Mouse (Mus musculus) layer of hippocampus, postnatal 10 days (tissue): ENCODE results near the gene Smpd2. TPM values are rescaled to one million over a fixed set of nuclear protein-coding genes. Genes with fewer than 3 reads are reported as not detected.

ENCODE experiments used
- DNase-seq, 2 experiments: peaks; one replicate each; pipeline ENCODE4 v3.0.0; 2021; ENCODE audit warnings: low spot score in 2 of 2
- long read RNA-seq: library from polyadenylated mRNA; stranded (forward); transcript quantifications from one replicate; pipeline ENCODE4 v2.0.0, GENCODE M21; 2023
- total RNA-seq, 2 experiments: library from RNA; stranded (reverse); gene quantifications; 2 replicates each; pipeline ENCODE4 v1.2.3; 2021

Smpd2 gene
- 10 to 100 TPM; 21.2 to 26.2 TPM for total RNA-seq
- long read RNA-seq, transcript Smpd2-201 (10 exons, 1,602 nt): major isoform, 25 of 29 reads
- long read RNA-seq, partial matches to known transcripts: 0 of 29 reads
- long read RNA-seq, other reads (novel, unspliced or antisense): 4 of 29 reads

- DNase-seq: peak; percentile 94 to 96
These were observed at the start of gene Smpd2, which contains the start of gene Ppil6 for GRCm38 (mm10) chr10:41489708-41490517. TSS of gene Smpd2 (minus strand) at chr10:41490369. TSS of gene Ppil6 (plus strand) at chr10:41490439.

- no peak for DNase-seq
These were observed 48.8 kb upstream of the Smpd2 start for GRCm38 (mm10) chr10:41538986-41539385.

- DNase-seq: no peak
These were observed 47.8 kb upstream of the Smpd2 start for GRCm38 (mm10) chr10:41537983-41538330.

- DNase-seq: no peak
These were observed 47.2 kb upstream of the Smpd2 start for GRCm38 (mm10) chr10:41537226-41537982.

GRCm38 (mm10) chr10:41536714-41537113 is 46.5 kb upstream of the Smpd2 start:
- no peak for DNase-seq

- DNase-seq: no peak
These were observed 45.8 kb upstream of the Smpd2 start for GRCm38 (mm10) chr10:41535991-41536390.

- no peak for DNase-seq
These were observed 39.8 kb upstream of the Smpd2 start for GRCm38 (mm10) chr10:41529972-41530371.

GRCm38 (mm10) chr10:41525696-41526095 is 35.5 kb upstream of the Smpd2 start:
- no peak for DNase-seq

GRCm38 (mm10) chr10:41523386-41523785 is 33.2 kb upstream of the Smpd2 start:
- DNase-seq: no peak

GRCm38 (mm10) chr10:41520410-41520673 is 30.2 kb upstream of the Smpd2 start:
- DNase-seq: no peak

GRCm38 (mm10) chr10:41519640-41520409 is 29.7 kb upstream of the Smpd2 start:
- DNase-seq: peak in 1 of 2 experiments; percentile 48

- peak; percentile 91 to 93 for DNase-seq
These were observed 28.9 kb upstream of the Smpd2 start, which contains the start of gene Cd164 for GRCm38 (mm10) chr10:41518981-41519618. TSS of gene Cd164 (plus strand) at chr10:41519414.

- peak; percentile 66 to 73 for DNase-seq
These were observed 28.4 kb upstream of the Smpd2 start for GRCm38 (mm10) chr10:41518508-41518980.

- no peak for DNase-seq
These were observed 24.8 kb upstream of the Smpd2 start for GRCm38 (mm10) chr10:41514921-41515320.

- no peak for DNase-seq
These were observed 24.1 kb upstream of the Smpd2 start for GRCm38 (mm10) chr10:41514301-41514700.

- no peak for DNase-seq
These were observed 19.0 kb upstream of the Smpd2 start for GRCm38 (mm10) chr10:41509160-41509559.

GRCm38 (mm10) chr10:41505446-41505845 is 15.3 kb upstream of the Smpd2 start:
- DNase-seq: peak; percentile 64 to 78

- DNase-seq: no peak
These were observed 14.8 kb upstream of the Smpd2 start for GRCm38 (mm10) chr10:41504996-41505395.

- DNase-seq: no peak
These were observed 10.8 kb upstream of the Smpd2 start for GRCm38 (mm10) chr10:41500941-41501340.

- no peak for DNase-seq
These were observed 942 bp upstream of the Smpd2 start for GRCm38 (mm10) chr10:41491111-41491510.

GRCm38 (mm10) chr10:41490518-41490873 is 327 bp upstream of the Smpd2 start:
- no peak for DNase-seq
